Mouse (Mus musculus): Measurements from ENCODE around the gene Clybl. TPM values are rescaled to one million over a fixed set of nuclear protein-coding genes. Genes with fewer than 3 reads are reported as not detected.

The Clybl gene
- polyA plus RNA-seq, 1 experiment: 66.7 TPM

DNA sequence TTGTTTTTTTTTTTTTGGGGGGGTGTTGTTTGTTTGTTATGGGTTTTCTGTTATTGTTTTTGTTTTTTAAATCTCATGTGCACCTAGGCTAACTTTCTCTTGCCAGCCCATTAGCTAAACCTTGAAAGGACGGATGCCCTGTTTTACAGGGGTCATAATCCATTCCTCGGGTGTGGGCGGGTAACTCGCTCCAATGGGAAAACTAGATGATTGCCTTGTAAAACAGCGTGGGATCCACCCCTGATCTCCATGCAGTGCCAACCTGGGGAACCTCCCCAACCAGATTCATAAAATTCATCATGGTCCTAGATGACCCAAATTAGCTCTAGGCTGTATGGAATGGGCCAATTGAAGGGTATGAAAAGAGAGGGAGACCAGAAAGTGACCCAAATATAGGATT, 218.4 kb downstream of the Clybl start:
- Histone ChIP-seq H3K4me3 (ENCODE audit: insufficient read depth, low read depth, low read length) (no peak overlapping the region), H3K27ac (ENCODE audit: insufficient read depth, low read depth, low read length) (no peak overlapping the region), H3K27me3 (replicated peaks; ENCODE audit: control insufficient read depth, insufficient read depth, low read length) (no peaks in the 10 kb centered on the region), H3K4me1 (ENCODE audit: control insufficient read depth, insufficient read depth, low read length) (no peaks in the 10 kb centered on the region), H3K36me3 (ENCODE audit: control insufficient read depth, insufficient read depth, low read length) (no peaks in the 10 kb centered on the region)
- WGBS: 73% methylated on average over 5 of the region's 5 CpGs
- no peak for DNase-seq
- TF ChIP-seq CTCF (conservative IDR thresholded peaks at IDR 0.05; ENCODE audit: insufficient read depth, insufficient read length, low read depth, low read length) (no peak), POLR2A (IDR thresholded peaks at IDR 0.05; ENCODE audit: low read depth, low read length) (no peak)

DNA sequence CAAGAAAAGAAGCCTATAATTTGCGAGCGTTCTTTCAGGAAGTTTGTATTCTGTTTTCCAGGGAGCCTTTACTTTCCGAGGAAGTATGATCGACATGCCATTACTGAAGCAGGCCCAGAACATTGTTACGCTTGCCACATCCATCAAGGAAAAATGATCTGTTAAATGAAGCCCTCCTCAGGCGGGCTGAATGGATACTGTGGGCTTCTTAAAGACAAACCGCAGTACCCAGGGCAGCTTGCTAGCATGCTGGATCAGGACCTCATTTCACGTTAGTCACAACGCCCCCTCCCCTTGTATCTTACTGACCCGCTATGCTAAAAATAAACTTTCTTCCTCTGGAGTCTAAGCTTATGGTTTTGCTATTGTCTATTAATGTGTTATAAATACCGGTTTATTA, 220.4 kb downstream of the Clybl start:
- Histone ChIP-seq H3K27me3 (replicated peaks; ENCODE audit: control insufficient read depth, insufficient read depth, low read length) (peaks cover 4% of the 10 kb centered on the region), H3K27ac (ENCODE audit: insufficient read depth, low read depth, low read length) (no peak overlapping the region), H3K4me3 (ENCODE audit: insufficient read depth, low read depth, low read length) (no peak overlapping the region), H3K4me1 (ENCODE audit: control insufficient read depth, insufficient read depth, low read length) (peaks cover 4% of the 10 kb centered on the region; the same call in 1 of the 2 replicates), H3K36me3 (ENCODE audit: control insufficient read depth, insufficient read depth, low read length) (no peaks in the 10 kb centered on the region)
- WGBS: 79% methylated on average over 11 of the region's 11 CpGs
- DNase-seq: no peak
- no peak for TF ChIP-seq POLR2A (IDR thresholded peaks at IDR 0.05; ENCODE audit: low read depth, low read length)
- no peak for TF ChIP-seq CTCF (conservative IDR thresholded peaks at IDR 0.05; ENCODE audit: insufficient read depth, insufficient read length, low read depth, low read length)

DNA sequence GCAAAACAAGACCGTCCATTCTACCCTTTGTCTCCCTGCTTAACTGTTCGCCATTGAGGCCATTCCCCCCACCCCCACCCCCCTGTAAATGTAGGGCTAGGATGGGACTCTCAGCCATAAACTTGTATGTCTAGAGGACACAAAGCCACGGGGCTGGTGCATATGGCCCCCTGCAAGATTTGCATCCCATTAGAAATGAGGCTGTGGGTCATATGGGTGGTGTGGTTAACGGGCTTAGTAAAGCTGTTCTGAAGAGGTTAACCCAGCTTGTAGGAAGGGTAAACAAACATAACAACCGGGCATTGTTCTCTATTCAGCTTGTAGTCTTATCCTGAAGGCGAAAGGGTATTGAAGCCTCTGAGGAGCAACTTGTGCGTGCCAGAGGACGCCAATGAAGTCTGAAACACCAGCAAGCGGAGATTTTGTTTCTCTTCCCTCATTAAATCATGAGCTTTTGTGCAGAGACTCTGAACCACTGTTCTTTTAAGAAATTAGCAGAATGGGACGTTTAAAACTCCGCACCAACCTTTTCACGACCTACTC, 221.3 kb downstream of the Clybl start:
- TF ChIP-seq CTCF (conservative IDR thresholded peaks at IDR 0.05; ENCODE audit: insufficient read depth, insufficient read length, low read depth, low read length) (no peak), POLR2A (IDR thresholded peaks at IDR 0.05; ENCODE audit: low read depth, low read length) (no peak)
- Histone ChIP-seq H3K36me3 (ENCODE audit: control insufficient read depth, insufficient read depth, low read length) (no peaks in the 10 kb centered on the region), H3K27me3 (replicated peaks; ENCODE audit: control insufficient read depth, insufficient read depth, low read length) (peaks cover 4% of the 10 kb centered on the region), H3K27ac (ENCODE audit: insufficient read depth, low read depth, low read length) (no peak overlapping the region), H3K4me3 (ENCODE audit: insufficient read depth, low read depth, low read length) (no peak overlapping the region), H3K4me1 (ENCODE audit: control insufficient read depth, insufficient read depth, low read length) (peaks cover 4% of the 10 kb centered on the region; the same call in 1 of the 2 replicates)
- 75% methylated on average over 12 of the region's 12 CpGs for WGBS
- DNase-seq: no peak

DNA sequence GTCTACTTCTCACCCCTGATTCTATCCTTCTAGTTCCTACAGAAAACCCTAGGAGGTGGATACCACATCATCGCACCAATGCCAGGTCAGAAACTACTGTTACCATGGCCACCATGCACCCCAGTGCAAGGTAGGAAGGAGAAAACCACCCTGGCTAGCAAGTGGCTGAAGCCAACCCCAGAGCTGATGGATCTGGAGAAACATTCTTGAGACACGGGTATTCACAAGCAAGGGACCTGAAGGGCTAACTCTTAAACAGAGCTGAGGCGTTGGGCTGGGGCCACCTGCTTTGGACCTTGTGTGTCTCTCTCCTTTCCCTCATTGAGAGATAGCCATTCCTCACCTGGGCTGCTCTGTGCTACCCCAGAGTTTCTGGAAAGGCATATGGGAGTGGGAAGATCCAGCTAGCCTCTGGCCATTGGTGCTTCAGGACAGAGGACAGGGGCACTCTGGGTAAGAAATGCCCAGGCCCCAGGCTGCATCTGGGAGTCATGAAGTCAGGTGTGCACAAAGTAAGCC, 222.0 kb downstream of the Clybl start:
- Histone ChIP-seq H3K4me3 (ENCODE audit: insufficient read depth, low read depth, low read length) (no peak overlapping the region), H3K27ac (ENCODE audit: insufficient read depth, low read depth, low read length) (no peak overlapping the region), H3K36me3 (ENCODE audit: control insufficient read depth, insufficient read depth, low read length) (no peaks in the 10 kb centered on the region), H3K27me3 (replicated peaks; ENCODE audit: control insufficient read depth, insufficient read depth, low read length) (peaks cover 4% of the 10 kb centered on the region), H3K4me1 (ENCODE audit: control insufficient read depth, insufficient read depth, low read length) (peaks cover 4% of the 10 kb centered on the region; the same call in 1 of the 2 replicates)
- TF ChIP-seq POLR2A (IDR thresholded peaks at IDR 0.05; ENCODE audit: low read depth, low read length) (no peak), CTCF (conservative IDR thresholded peaks at IDR 0.05; ENCODE audit: insufficient read depth, insufficient read length, low read depth, low read length) (no peak)
- no peak for DNase-seq
- WGBS: 94% methylated on average over 3 of the region's 3 CpGs

DNA sequence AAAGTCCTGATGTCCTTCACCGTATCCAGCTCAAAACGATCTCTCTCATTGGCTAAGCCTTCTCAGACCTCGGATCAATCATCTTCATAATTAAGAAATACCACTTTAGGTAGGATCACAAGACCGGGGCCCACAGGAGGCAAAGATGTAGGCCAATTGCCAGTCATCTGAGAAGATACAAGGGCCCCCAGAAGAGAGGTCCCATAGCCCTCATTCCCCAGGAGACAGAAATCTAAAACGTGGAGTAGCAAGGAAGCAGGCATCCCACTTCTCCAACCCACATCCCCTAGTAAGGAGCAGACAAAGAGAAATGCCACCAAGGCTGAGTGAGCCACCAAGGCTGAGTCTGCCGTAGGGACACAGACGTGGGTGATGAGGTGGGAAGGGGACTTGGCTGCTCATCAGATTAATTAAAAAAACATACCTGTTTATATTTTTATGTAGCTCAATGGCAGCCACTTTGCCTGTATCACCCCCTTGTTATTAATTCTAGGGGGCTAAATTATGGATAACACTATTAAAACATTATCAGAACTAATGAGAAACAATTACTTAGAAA, 223.2 kb downstream of the Clybl start:
- no peak overlapping the region for H3K4me3 ChIP-seq (ENCODE audit: insufficient read depth, low read depth, low read length)
- H3K27ac ChIP-seq (ENCODE audit: insufficient read depth, low read depth, low read length): no peak overlapping the region
- peaks cover 4% of the 10 kb centered on the region; the same call in 1 of the 2 replicates for H3K4me1 ChIP-seq (ENCODE audit: control insufficient read depth, insufficient read depth, low read length)
- H3K36me3 ChIP-seq (ENCODE audit: control insufficient read depth, insufficient read depth, low read length): no peaks in the 10 kb centered on the region
- peaks cover 4% of the 10 kb centered on the region for H3K27me3 ChIP-seq (replicated peaks; ENCODE audit: control insufficient read depth, insufficient read depth, low read length)
- WGBS: 90% methylated on average over 7 of the region's 7 CpGs
- DNase-seq: no peak
- no peak for TF ChIP-seq POLR2A (IDR thresholded peaks at IDR 0.05; ENCODE audit: low read depth, low read length)
- TF ChIP-seq CTCF (conservative IDR thresholded peaks at IDR 0.05; ENCODE audit: insufficient read depth, insufficient read length, low read depth, low read length): no peak

DNA sequence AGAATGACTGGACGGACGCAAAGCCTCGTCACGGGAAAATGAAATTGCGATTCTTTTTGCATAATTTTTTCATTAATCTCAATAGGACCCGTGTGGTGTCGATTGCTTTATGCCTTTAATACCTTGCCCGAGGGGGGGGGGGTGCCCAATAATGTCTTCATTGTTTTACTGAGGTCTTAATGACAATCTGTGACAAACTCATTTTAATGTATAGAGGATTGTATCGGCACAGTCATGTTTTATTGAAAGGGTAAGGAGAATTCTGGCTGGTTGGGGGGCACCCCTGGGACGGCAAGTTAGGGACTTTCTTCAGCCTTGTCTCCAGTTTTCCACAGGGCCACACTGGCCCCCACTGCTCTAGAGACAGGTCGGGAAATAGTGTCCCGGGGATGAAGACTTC, 223.7 kb downstream of the Clybl start:
- Histone ChIP-seq H3K36me3 (ENCODE audit: control insufficient read depth, insufficient read depth, low read length) (no peaks in the 10 kb centered on the region), H3K27ac (ENCODE audit: insufficient read depth, low read depth, low read length) (no peak overlapping the region), H3K27me3 (replicated peaks; ENCODE audit: control insufficient read depth, insufficient read depth, low read length) (peaks cover 4% of the 10 kb centered on the region), H3K4me3 (ENCODE audit: insufficient read depth, low read depth, low read length) (no peak overlapping the region), H3K4me1 (ENCODE audit: control insufficient read depth, insufficient read depth, low read length) (peaks cover 4% of the 10 kb centered on the region; the same call in 1 of the 2 replicates)
- 52% methylated on average over 12 of the region's 12 CpGs for WGBS
- TF ChIP-seq CTCF (conservative IDR thresholded peaks at IDR 0.05; ENCODE audit: insufficient read depth, insufficient read length, low read depth, low read length) (no peak), POLR2A (IDR thresholded peaks at IDR 0.05; ENCODE audit: low read depth, low read length) (no peak)
- DNase-seq: no peak

DNA sequence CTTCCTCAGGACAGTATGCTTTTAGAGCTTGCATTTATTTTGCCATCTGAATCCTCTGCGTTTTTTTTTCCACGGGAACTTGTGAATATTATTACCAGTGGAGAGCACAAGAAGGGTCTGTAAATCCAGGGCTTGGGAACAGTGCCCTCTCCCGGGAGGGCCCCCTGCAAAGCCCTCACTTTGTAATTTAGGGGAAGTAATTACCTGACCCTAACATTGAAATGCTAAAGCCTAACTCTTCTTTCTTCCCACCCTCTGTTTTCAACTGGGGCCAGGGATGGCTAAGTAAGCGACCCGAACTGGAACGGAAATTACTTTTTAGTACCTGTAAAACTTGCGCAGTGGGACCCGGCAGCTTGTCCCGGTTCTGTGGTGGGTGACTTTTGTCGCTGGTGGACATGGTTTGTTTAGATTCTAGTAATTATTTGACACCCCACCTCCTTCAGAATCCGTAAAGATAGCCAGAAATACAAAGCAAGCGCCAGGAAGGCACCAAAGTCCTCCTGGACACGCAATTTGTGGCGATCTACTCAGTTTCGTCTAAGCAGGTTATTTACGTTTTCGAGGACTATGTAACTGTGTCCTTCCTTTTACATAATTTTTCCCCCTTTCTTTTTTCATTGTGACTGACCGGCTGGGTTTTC, 224.5 kb downstream of the Clybl start:
- Histone ChIP-seq H3K4me1 (ENCODE audit: control insufficient read depth, insufficient read depth, low read length) (peaks cover 4% of the 10 kb centered on the region; the same call in 1 of the 2 replicates), H3K36me3 (ENCODE audit: control insufficient read depth, insufficient read depth, low read length) (no peaks in the 10 kb centered on the region), H3K4me3 (ENCODE audit: insufficient read depth, low read depth, low read length) (no peak overlapping the region), H3K27me3 (replicated peaks; ENCODE audit: control insufficient read depth, insufficient read depth, low read length) (peaks cover 4% of the 10 kb centered on the region), H3K27ac (ENCODE audit: insufficient read depth, low read depth, low read length) (no peak overlapping the region)
- TF ChIP-seq CTCF (conservative IDR thresholded peaks at IDR 0.05; ENCODE audit: insufficient read depth, insufficient read length, low read depth, low read length) (no peak), POLR2A (IDR thresholded peaks at IDR 0.05; ENCODE audit: low read depth, low read length) (no peak)
- peak; percentile 5 for DNase-seq
- 13% methylated on average over 18 of the region's 18 CpGs for WGBS
